Mouse (Mus musculus) MEL (cell line): Measurements from ENCODE around the gene Thap11. TPM values are rescaled to one million over a fixed set of nuclear protein-coding genes. Genes with fewer than 3 reads are reported as not detected.

Source experiments
- DNase-seq: peaks from one replicate; pipeline ENCODE4 v3.0.0; 2011; ENCODE audit warnings: low read depth, low spot score
- H3K27ac ChIP-seq: 2 replicates; pipeline ENCODE4 v1.5.1; 2012; ENCODE audit warnings: low read depth, mild to moderate bottlenecking, control low read depth, low read length, moderate library complexity; ENCODE audit not compliant: control insufficient read depth
- H3K27me3 ChIP-seq, 2 experiments: fragments of 150-350 bp in 1 of 2; sonication (generic) in 1 of 2; 2 replicates each; pipeline ENCODE4 v1.6.1; 2012; ENCODE audit warnings: low read length in 2 of 2, mild to moderate bottlenecking in 2 of 2, improper control_type of control experiment in 1 of 2, moderate library complexity in 1 of 2; ENCODE audit not compliant: insufficient read depth in 2 of 2, control insufficient read depth in 1 of 2
- H3K36me3 ChIP-seq, 2 experiments: 2 replicates each; pipeline ENCODE4 v1.6.1; 2012 to 2014; ENCODE audit warnings: low read length in 2 of 2, improper control_type of control experiment in 1 of 2, inconsistent platforms in 1 of 2, mild to moderate bottlenecking in 1 of 2; ENCODE audit not compliant: insufficient read depth in 2 of 2, control insufficient read depth in 1 of 2
- H3K4me1 ChIP-seq, 2 experiments: fragments of 150-350 bp in 1 of 2; sonication (generic) in 1 of 2; 2 replicates each; pipeline ENCODE4 v1.6.1; 2012; ENCODE audit warnings: low read length in 2 of 2, improper control_type of control experiment in 1 of 2, mild to moderate bottlenecking in 1 of 2; ENCODE audit not compliant: insufficient read depth in 2 of 2, control insufficient read depth in 1 of 2
- H3K4me3 ChIP-seq, 2 experiments: fragments of 150-350 bp in 1 of 2; sonication (generic) in 1 of 2; 2 replicates each; pipeline ENCODE4 v1.5.1; 2012; ENCODE audit warnings: low read depth in 2 of 2, low read length in 2 of 2, mild to moderate bottlenecking in 2 of 2, moderate library complexity in 2 of 2, control low read depth in 1 of 2, improper control_type of control experiment in 1 of 2; ENCODE audit not compliant: control insufficient read depth in 1 of 2, insufficient read depth in 1 of 2
- H3K79me2 ChIP-seq: 2 replicates; pipeline ENCODE4 v1.6.1; 2012; ENCODE audit warnings: mild to moderate bottlenecking, low read length, moderate library complexity; ENCODE audit not compliant: control insufficient read depth, poor library complexity, insufficient read depth
- H3K9ac ChIP-seq: 2 replicates; pipeline ENCODE4 v1.6.1; 2012; ENCODE audit warnings: low read depth, mild to moderate bottlenecking, control low read depth, low read length, moderate library complexity; ENCODE audit not compliant: control insufficient read depth, poor library complexity, severe bottlenecking
- H3K9me3 ChIP-seq: fragments of 150-350 bp; sonication (generic); replicated peaks from 2 replicates; pipeline ENCODE4 v1.6.1; 2012; ENCODE audit warnings: mild to moderate bottlenecking, low read length, improper control_type of control experiment, moderate library complexity; ENCODE audit not compliant: insufficient read depth
- BHLHE40 ChIP-seq: IDR thresholded peaks from 2 replicates; pipeline ENCODE4 v1.6.1; 2012; ENCODE audit warnings: low read depth, mild to moderate bottlenecking, inconsistent platforms, low read length, improper control_type of control experiment, borderline replicate concordance
- CHD1 ChIP-seq: IDR thresholded peaks from 2 replicates; pipeline ENCODE4 v1.6.1; 2012; ENCODE audit warnings: low read depth, mild to moderate bottlenecking, inconsistent platforms, low read length, improper control_type of control experiment
- CTCF ChIP-seq, 3 experiments: IDR thresholded peaks in 2 of 3; conservative IDR thresholded peaks in 1 of 3; 2 replicates each; pipeline ENCODE4 v1.5.1; 2011 to 2012; ENCODE audit warnings: low read length in 3 of 3, low read depth in 2 of 3, mild to moderate bottlenecking in 2 of 3, improper control_type of control experiment in 1 of 3, inconsistent platforms in 1 of 3, mixed read lengths in 1 of 3, moderate library complexity in 1 of 3; ENCODE audit not compliant: control insufficient read depth in 1 of 3, insufficient read depth in 1 of 3, poor library complexity in 1 of 3, severe bottlenecking in 1 of 3
- E2F4 ChIP-seq: IDR thresholded peaks from 2 replicates; pipeline ENCODE4 v1.6.1; 2011; ENCODE audit warnings: low read depth, low read length, improper control_type of control experiment, borderline replicate concordance
- ELF1 ChIP-seq: IDR thresholded peaks from 2 replicates; pipeline ENCODE4 v1.6.1; 2014; ENCODE audit warnings: low read depth, mild to moderate bottlenecking, inconsistent platforms, low read length, improper control_type of control experiment, moderate library complexity
- EP300 ChIP-seq, 2 experiments: IDR thresholded peaks; 2 replicates each; pipeline ENCODE4 v1.6.1; 2011; ENCODE audit warnings: improper control_type of control experiment in 2 of 2, low read length in 2 of 2, low read depth in 1 of 2, mild to moderate bottlenecking in 1 of 2
- GABPA ChIP-seq: IDR thresholded peaks from 2 replicates; pipeline ENCODE4 v1.6.1; 2012; ENCODE audit warnings: low read depth, mild to moderate bottlenecking, inconsistent platforms, low read length, improper control_type of control experiment, moderate library complexity
- HCFC1 ChIP-seq: IDR thresholded peaks from 2 replicates; pipeline ENCODE4 v1.6.1; 2012; ENCODE audit warnings: low read depth, mild to moderate bottlenecking, inconsistent platforms, low read length, improper control_type of control experiment, moderate library complexity
- JUND ChIP-seq: IDR thresholded peaks from 2 replicates; pipeline ENCODE4 v1.6.1; 2011; ENCODE audit warnings: low read depth, mild to moderate bottlenecking, improper control_type of control experiment, low read length
- KAT2A ChIP-seq: conservative IDR thresholded peaks from 2 replicates; pipeline ENCODE4 v1.6.1; 2012; ENCODE audit warnings: low read depth, low read length, improper control_type of control experiment, inconsistent platforms
- MAFK ChIP-seq: IDR thresholded peaks from 2 replicates; pipeline ENCODE4 v1.6.1; 2011; ENCODE audit warnings: low read depth, mild to moderate bottlenecking, low read length, improper control_type of control experiment, borderline replicate concordance
- MAX ChIP-seq: IDR thresholded peaks from 2 replicates; pipeline ENCODE4 v1.6.1; 2011; ENCODE audit warnings: low read length, improper control_type of control experiment
- MAZ ChIP-seq: IDR thresholded peaks from 2 replicates; pipeline ENCODE4 v1.6.1; 2012; ENCODE audit warnings: low read depth, mild to moderate bottlenecking, inconsistent platforms, low read length, improper control_type of control experiment
- MEF2A ChIP-seq: IDR thresholded peaks from 2 replicates; pipeline ENCODE4 v1.6.1; 2014; ENCODE audit warnings: low read depth, mild to moderate bottlenecking, inconsistent platforms, low read length, improper control_type of control experiment; ENCODE audit not compliant: poor library complexity, insufficient replicate concordance, severe bottlenecking; ENCODE audit errors: extremely low read depth
- MYB ChIP-seq: IDR thresholded peaks from 2 replicates; pipeline ENCODE4 v1.6.1; 2011; ENCODE audit warnings: mild to moderate bottlenecking, low read depth, low read length, improper control_type of control experiment
- MYC ChIP-seq: IDR thresholded peaks from 2 replicates; pipeline ENCODE4 v1.6.1; 2011; ENCODE audit warnings: low read depth, mild to moderate bottlenecking, low read length, improper control_type of control experiment, moderate library complexity
- POLR2A ChIP-seq, 2 experiments: IDR thresholded peaks; 2 replicates each; pipeline ENCODE4 v1.6.1; 2011 to 2012; ENCODE audit warnings: low read length in 2 of 2, mild to moderate bottlenecking in 2 of 2, control low read depth in 1 of 2, improper control_type of control experiment in 1 of 2, low read depth in 1 of 2, moderate library complexity in 1 of 2; ENCODE audit not compliant: control insufficient read depth in 1 of 2, insufficient read depth in 1 of 2, poor library complexity in 1 of 2
- POLR2AphosphoS2 ChIP-seq: IDR thresholded peaks from 2 replicates; pipeline ENCODE4 v1.6.1; 2011; ENCODE audit warnings: low read length, improper control_type of control experiment
- POLR2AphosphoS5 ChIP-seq: IDR thresholded peaks from 2 replicates; pipeline ENCODE4 v1.6.1; 2012; ENCODE audit warnings: low read depth, borderline replicate concordance, mild to moderate bottlenecking, inconsistent platforms, low read length, moderate library complexity, mixed read lengths
- RAD21 ChIP-seq: IDR thresholded peaks from 2 replicates; pipeline ENCODE4 v1.6.1; 2011; ENCODE audit warnings: mild to moderate bottlenecking, low read depth, low read length, improper control_type of control experiment
- RCOR1 ChIP-seq: IDR thresholded peaks from 2 replicates; pipeline ENCODE4 v1.6.1; 2012; ENCODE audit warnings: low read depth, mild to moderate bottlenecking, inconsistent platforms, low read length, improper control_type of control experiment
- SIN3A ChIP-seq: IDR thresholded peaks from 2 replicates; pipeline ENCODE4 v1.6.1; 2012; ENCODE audit warnings: low read length, improper control_type of control experiment, inconsistent platforms
- TAL1 ChIP-seq: IDR thresholded peaks from 2 replicates; pipeline ENCODE4 v1.6.1; 2012; ENCODE audit warnings: mild to moderate bottlenecking, inconsistent platforms, low read length, moderate library complexity, mixed read lengths
- TBP ChIP-seq: IDR thresholded peaks from 2 replicates; pipeline ENCODE4 v1.8.0; 2011; ENCODE audit warnings: low read depth, low read length, improper control_type of control experiment
- TCF12 ChIP-seq: IDR thresholded peaks from 2 replicates; pipeline ENCODE4 v1.6.1; 2014; ENCODE audit warnings: low read depth, mild to moderate bottlenecking, inconsistent platforms, low read length, improper control_type of control experiment, moderate library complexity
- UBTF ChIP-seq: IDR thresholded peaks from 2 replicates; pipeline ENCODE4 v1.6.1; 2012; ENCODE audit warnings: low read depth, mild to moderate bottlenecking, inconsistent platforms, low read length, improper control_type of control experiment, moderate library complexity, borderline replicate concordance; ENCODE audit not compliant: insufficient read depth
- USF1 ChIP-seq: IDR thresholded peaks from 2 replicates; pipeline ENCODE4 v1.6.1; 2014; ENCODE audit warnings: low read depth, mild to moderate bottlenecking, inconsistent platforms, low read length, improper control_type of control experiment, moderate library complexity
- USF2 ChIP-seq, 2 experiments: IDR thresholded peaks; 2 replicates each; pipeline ENCODE4 v1.6.1; 2011 to 2012; ENCODE audit warnings: improper control_type of control experiment in 2 of 2, low read length in 2 of 2, borderline replicate concordance in 1 of 2, inconsistent platforms in 1 of 2, low read depth in 1 of 2, mild to moderate bottlenecking in 1 of 2; ENCODE audit not compliant: insufficient read depth in 1 of 2
- ZC3H11A ChIP-seq: IDR thresholded peaks from 2 replicates; pipeline ENCODE4 v1.6.1; 2012; ENCODE audit warnings: low read depth, mild to moderate bottlenecking, inconsistent platforms, low read length, improper control_type of control experiment
- ZKSCAN1 ChIP-seq: IDR thresholded peaks from 2 replicates; pipeline ENCODE4 v1.6.1; 2012; ENCODE audit warnings: low read depth, mild to moderate bottlenecking, inconsistent platforms, low read length, improper control_type of control experiment, moderate library complexity
- ZMIZ1 ChIP-seq: IDR thresholded peaks from 2 replicates; pipeline ENCODE4 v1.6.1; 2012; ENCODE audit warnings: low read depth, mild to moderate bottlenecking, inconsistent platforms, low read length, improper control_type of control experiment, moderate library complexity
- ZNF384 ChIP-seq: IDR thresholded peaks from 2 replicates; pipeline ENCODE4 v1.6.1; 2012; ENCODE audit warnings: low read depth, mild to moderate bottlenecking, inconsistent platforms, low read length, improper control_type of control experiment
- polyA plus RNA-seq, 2 experiments: library from polyadenylated mRNA; stranded (reverse) in 1 of 2; unstranded in 1 of 2; fragments of >175 nt in 1 of 2; fragments of >200 nt in 1 of 2; gene quantifications; 2 replicates each; pipeline versions ENCODE4 v1.2.1 to v1.2.4; 2012; ENCODE audit warnings: low replicate concordance in 2 of 2, low read depth in 1 of 2; ENCODE audit not compliant: insufficient read length in 2 of 2, insufficient read depth in 1 of 2, missing spikeins in 1 of 2
- total RNA-seq: library from RNA; depleted of rRNA; stranded (reverse); fragments of 300-350 nt; gene quantifications from 2 replicates; pipeline ENCODE4 v1.2.3, GENCODE M21; 2012

The Thap11 gene
- total and polyA plus RNA-seq, 3 experiments, result 48.8 to 51.4 TPM; not detected in 1

GRCm38 (mm10) chr8:105859314-105859713 is 4.4 kb downstream of the Thap11 start (continued):
- TF ChIP-seq MEF2A, result no peak
- peak; percentile 77 for TF ChIP-seq USF1
- TF ChIP-seq CHD1, result no peak
- TF ChIP-seq E2F4, result no peak
- no peak for TF ChIP-seq USF2 (IDR thresholded peaks at IDR 0.05; ENCODE audit: borderline replicate concordance in 1 of 2, insufficient read depth in 1 of 2, low read depth in 1 of 2, low read length in 2 of 2)
- no peak for TF ChIP-seq RAD21
- TF ChIP-seq ZNF384, result no peak
- no peak for TF ChIP-seq CTCF (IDR thresholded peaks at IDR 0.05 in 2 of 3, conservative IDR thresholded peaks at IDR 0.05 in 1 of 3; ENCODE audit: control insufficient read depth in 1 of 3, insufficient read depth in 1 of 3, low read depth in 2 of 3, low read length in 3 of 3, poor library complexity in 1 of 3, severe bottlenecking in 1 of 3)
- peak; percentile 91 for TF ChIP-seq MYC
- TF ChIP-seq HCFC1, result 0 out of 2 replicates have a peak, but pooled peaks have one; percentile 50
- TF ChIP-seq MAX, result peak; percentile 80; the same call in 1 of the 2 replicates
- peak; percentile 90 for TF ChIP-seq TAL1
- 0 out of 2 replicates have a peak, but pooled peaks have one; percentile 24 for TF ChIP-seq ELF1
- 0 out of 2 replicates have a peak, but pooled peaks have one; percentile 62 for TF ChIP-seq MAZ
- no peak for TF ChIP-seq ZC3H11A
- TF ChIP-seq, all 39 proteins: peak for 17

GRCm38 (mm10) chr8:105860143-105860981 is 5.4 kb downstream of the Thap11 start, which contains the start of gene Nutf2:
Gene Nutf2 (plus strand): TSS chr8:105860580.
- peak within 1 kb of the TSS; percentile 85 for H3K9ac ChIP-seq
- peaks cover 6 to 38% of the 10 kb centered on the region in 2 experiments for H3K4me1 ChIP-seq
- peak within 1 kb of the TSS; percentile 63 to 83 for H3K4me3 ChIP-seq
- peak; percentile 99 for DNase-seq
- peak within 1 kb of the TSS; percentile 91 for H3K27ac ChIP-seq
- peaks cover 0 to 32% of the 10 kb centered on the region in 2 experiments; a peak in 3 of 4 replicates for H3K36me3 ChIP-seq
- no peaks in the 10 kb centered on the region for H3K9me3 ChIP-seq
- peaks cover 53% of the 10 kb centered on the region for H3K79me2 ChIP-seq
- H3K27me3 ChIP-seq, result no peaks in the 10 kb centered on the region
- TF ChIP-seq POLR2A (IDR thresholded peaks at IDR 0.05; ENCODE audit: control insufficient read depth in 1 of 2, insufficient read depth in 1 of 2, low read depth in 1 of 2, low read length in 2 of 2, poor library complexity in 1 of 2) (peak; percentile 77 to 82; a peak in 3 of 4 replicates), TCF12 (peak; percentile 18; the same call in 1 of the 2 replicates), RCOR1 (no peak), BHLHE40 (no peak), TBP (peak; percentile 70; the same call in 1 of the 2 replicates), ZMIZ1 (no peak; the same call in 1 of the 2 replicates), RAD21 (no peak), JUND (no peak), KAT2A (peak; percentile 90), POLR2AphosphoS2 (0 out of 2 replicates have a peak, but pooled peaks have one; percentile 53), UBTF (no peak), ZKSCAN1 (no peak), TAL1 (no peak), MAFK (no peak), MYB (no peak), POLR2AphosphoS5 (no peak), EP300 (IDR thresholded peaks at IDR 0.05; ENCODE audit: low read depth in 1 of 2, low read length in 2 of 2) (no peak), SIN3A (peak; percentile 74), USF1 (0 out of 2 replicates have a peak, but pooled peaks have one; percentile 30), MAX (peak; percentile 83), GABPA (no peak), ZNF384 (no peak), E2F4 (peak; percentile 90; the same call in 1 of the 2 replicates)
